Mouse (Mus musculus) thymus, adult 2 months (tissue): Measurements from ENCODE around the gene Rbfox2. TPM values are rescaled to one million over a fixed set of nuclear protein-coding genes. Genes with fewer than 3 reads are reported as not detected.

Experiments used
- DNase-seq: peaks from one replicate; pipeline ENCODE4 v3.0.0; 2021
- H3K27ac ChIP-seq: fragments of 200-500 bp; 2 replicates; pipeline ENCODE4 v1.5.1; 2012; ENCODE audit warnings: low read length, control low read depth; ENCODE audit not compliant: control insufficient read depth, insufficient read depth
- H3K27me3 ChIP-seq: fragments of 200-500 bp; 2 replicates; pipeline ENCODE4 v1.6.1; 2012; ENCODE audit warnings: mild to moderate bottlenecking, low read length, moderate library complexity, mixed read lengths; ENCODE audit not compliant: control insufficient read depth, insufficient read depth
- H3K36me3 ChIP-seq: fragments of 200-500 bp; 2 replicates; pipeline ENCODE4 v1.6.1; 2012; ENCODE audit warnings: mild to moderate bottlenecking, low read length, moderate library complexity; ENCODE audit not compliant: control insufficient read depth, insufficient read depth
- H3K4me1 ChIP-seq: fragments of 200-500 bp; replicated peaks from 2 replicates; pipeline ENCODE4 v1.6.1; 2012; ENCODE audit warnings: low read length; ENCODE audit not compliant: control insufficient read depth, insufficient read depth
- H3K4me3 ChIP-seq: fragments of 200-500 bp; 2 replicates; pipeline ENCODE4 v1.5.1; 2012; ENCODE audit warnings: mild to moderate bottlenecking, low read length, control low read depth, moderate library complexity; ENCODE audit not compliant: control insufficient read depth, insufficient read depth
- CTCF ChIP-seq: fragments of 200-500 bp; IDR thresholded peaks from 2 replicates; pipeline ENCODE4 v1.5.1; 2012; ENCODE audit warnings: mild to moderate bottlenecking, control low read depth, low read length, moderate library complexity, borderline replicate concordance; ENCODE audit not compliant: control insufficient read depth, poor library complexity, insufficient read depth; ENCODE audit errors: extremely low read depth
- POLR2A ChIP-seq: fragments of 200-500 bp; IDR thresholded peaks from 2 replicates; pipeline ENCODE4 v1.6.1; 2012; ENCODE audit warnings: mild to moderate bottlenecking, low read length, control low read depth, moderate library complexity; ENCODE audit not compliant: control insufficient read depth, poor library complexity, insufficient read depth; ENCODE audit errors: extremely low read depth
- whole genome bisulfite sequencing: fragments of 180-500 bp; shearing (Covaris S2); methylation state at CpG from one replicate; pipeline ENCODE4 v1.1.7; 2018; 5-methylcytosine and 5-hydroxymethylcytosine counted together
- polyA plus RNA-seq: library from polyadenylated mRNA; depleted of rRNA; stranded (reverse); fragments of >200 nt; gene quantifications from 2 replicates; pipeline ENCODE4 v1.2.3, GENCODE M21; 2012

The Rbfox2 gene
- polyA plus RNA-seq, 1 experiment, result 20.5 TPM

GRCm38 (mm10) chr15:77217523-77217922 lies 89.3 kb downstream of the Rbfox2 start:
- H3K27ac ChIP-seq, result no peak overlapping the region
- no peak for DNase-seq
- no peaks in the 10 kb centered on the region for H3K36me3 ChIP-seq
- no peaks in the 10 kb centered on the region for H3K27me3 ChIP-seq
- no peaks in the 10 kb centered on the region for H3K4me1 ChIP-seq
- 92% methylated on average over 1 of the region's 1 CpGs for WGBS
- no peak for TF ChIP-seq CTCF
- TF ChIP-seq POLR2A, result no peak
- H3K4me3 ChIP-seq, result no peak overlapping the region

- DNase-seq, result no peak
- Histone ChIP-seq H3K4me3 (no peak overlapping the region), H3K27ac (no peak overlapping the region), H3K4me1 (no peaks in the 10 kb centered on the region), H3K36me3 (no peaks in the 10 kb centered on the region), H3K27me3 (no peaks in the 10 kb centered on the region)
- no peak for TF ChIP-seq CTCF
- WGBS, result 98% methylated on average over 6 of the region's 6 CpGs
Observed at GRCm38 (mm10) chr15:77216704-77217103, 90.1 kb downstream of the Rbfox2 start.

- no peaks in the 10 kb centered on the region for H3K27me3 ChIP-seq
- no peak overlapping the region for H3K4me3 ChIP-seq
- no peak for DNase-seq
- H3K4me1 ChIP-seq, result no peaks in the 10 kb centered on the region
- no peak overlapping the region; the same call in 1 of the 2 replicates for H3K27ac ChIP-seq
- WGBS, result 73% methylated on average over 5 of the region's 5 CpGs
- TF ChIP-seq CTCF (no peak), POLR2A (no peak)
- no peaks in the 10 kb centered on the region for H3K36me3 ChIP-seq
Observed at GRCm38 (mm10) chr15:77215178-77215800, 91.5 kb downstream of the Rbfox2 start.

GRCm38 (mm10) chr15:77214410-77215107 lies 92.2 kb downstream of the Rbfox2 start:
- Histone ChIP-seq H3K36me3 (no peaks in the 10 kb centered on the region), H3K27ac (no peak overlapping the region), H3K27me3 (no peaks in the 10 kb centered on the region), H3K4me1 (no peaks in the 10 kb centered on the region), H3K4me3 (no peak overlapping the region)
- WGBS, result 93% methylated on average over 8 of the region's 8 CpGs
- TF ChIP-seq CTCF (no peak), POLR2A (no peak)
- DNase-seq, result no peak

GRCm38 (mm10) chr15:77213829-77214228 lies 93.0 kb downstream of the Rbfox2 start:
- 91% methylated on average over 5 of the region's 5 CpGs for WGBS
- TF ChIP-seq POLR2A (no peak), CTCF (no peak)
- Histone ChIP-seq H3K4me1 (no peaks in the 10 kb centered on the region), H3K4me3 (no peak overlapping the region), H3K27ac (no peak overlapping the region), H3K36me3 (no peaks in the 10 kb centered on the region), H3K27me3 (no peaks in the 10 kb centered on the region)
- DNase-seq, result no peak

GRCm38 (mm10) chr15:77212818-77213217 lies 94.0 kb downstream of the Rbfox2 start:
- Histone ChIP-seq H3K27ac (no peak overlapping the region), H3K4me3 (no peak overlapping the region), H3K36me3 (no peaks in the 10 kb centered on the region), H3K27me3 (no peaks in the 10 kb centered on the region), H3K4me1 (no peaks in the 10 kb centered on the region)
- 95% methylated on average over 7 of the region's 7 CpGs for WGBS
- DNase-seq, result no peak
- TF ChIP-seq POLR2A, result no peak
- TF ChIP-seq CTCF, result no peak
